Mouse (Mus musculus): Measurements from ENCODE around the gene Stk32c. TPM values are rescaled to one million over a fixed set of nuclear protein-coding genes. Genes with fewer than 3 reads are reported as not detected.
A peak's percentile ranks its signal among the peaks of the same experiment; 100 is the strongest.

The Stk32c gene
- polyA plus RNA-seq, 1 experiment from 2014 or later: 2.5 TPM

GRCm38 (mm10) chr7:139246931-139247880 is 34.1 kb upstream of the Stk32c start:
- Histone ChIP-seq H3K9me3 (replicated peaks) (no peaks in the 10 kb centered on the region), H3K27me3 (replicated peaks) (peaks cover 14% of the 10 kb centered on the region), H3K27ac (replicated peaks) (peak overlapping the region; percentile 68), H3K36me3 (no peaks in the 10 kb centered on the region), H3K9ac (replicated peaks) (peak overlapping the region; percentile 76), H3K4me3 (replicated peaks) (peak overlapping the region; percentile 71), H3K4me1 (peaks cover 54% of the 10 kb centered on the region), H3K4me2 (peak overlapping the region; percentile 98)
- 4% methylated on average over 38 of the region's 38 CpGs for WGBS
- ATAC-seq (ENCODE audit: low FRiP score): peak; percentile 40; the same call in 1 of the 2 replicates

GRCm38 (mm10) chr7:139246086-139246485 is 33.0 kb upstream of the Stk32c start:
- Histone ChIP-seq H3K4me2 (no peak overlapping the region), H3K27ac (replicated peaks) (no peak overlapping the region), H3K4me1 (peaks cover 44% of the 10 kb centered on the region), H3K36me3 (no peaks in the 10 kb centered on the region), H3K4me3 (replicated peaks) (no peak overlapping the region), H3K27me3 (replicated peaks) (peaks cover 14% of the 10 kb centered on the region), H3K9ac (replicated peaks) (no peak overlapping the region), H3K9me3 (replicated peaks) (no peaks in the 10 kb centered on the region)
- 75% methylated on average over 5 of the region's 5 CpGs for WGBS
- ATAC-seq (ENCODE audit: low FRiP score): no peak

- Histone ChIP-seq H3K27ac (replicated peaks) (no peak overlapping the region), H3K4me2 (no peak overlapping the region), H3K4me3 (replicated peaks) (no peak overlapping the region), H3K9ac (replicated peaks) (no peak overlapping the region), H3K36me3 (no peaks in the 10 kb centered on the region), H3K27me3 (replicated peaks) (0 out of 2 replicates have a peak, but pooled peaks cover 2% of the 10 kb centered on the region), H3K4me1 (peaks cover 10% of the 10 kb centered on the region), H3K9me3 (replicated peaks) (no peaks in the 10 kb centered on the region)
- ATAC-seq (ENCODE audit: low FRiP score): no peak
- WGBS: 83% methylated on average over 3 of the region's 3 CpGs
Observed at GRCm38 (mm10) chr7:139239432-139239831, 26.3 kb upstream of the Stk32c start.

- no peaks in the 10 kb centered on the region for H3K9me3 ChIP-seq (replicated peaks)
- H3K27me3 ChIP-seq (replicated peaks): no peaks in the 10 kb centered on the region
- H3K4me1 ChIP-seq: peaks cover 19% of the 10 kb centered on the region
- no peak overlapping the region for H3K4me2 ChIP-seq
- ATAC-seq (ENCODE audit: low FRiP score): no peak
- H3K4me3 ChIP-seq (replicated peaks): no peak overlapping the region
- WGBS: 85% methylated on average over 12 of the region's 12 CpGs
- no peak overlapping the region for H3K9ac ChIP-seq (replicated peaks)
- H3K36me3 ChIP-seq: no peaks in the 10 kb centered on the region
- no peak overlapping the region for H3K27ac ChIP-seq (replicated peaks)
Observed at GRCm38 (mm10) chr7:139235651-139236358, 22.7 kb upstream of the Stk32c start.

- H3K27ac ChIP-seq (replicated peaks): no peak overlapping the region
- peak overlapping the region; percentile 1; the same call in 1 of the 2 replicates for H3K9ac ChIP-seq (replicated peaks)
- peak; percentile 61 for ATAC-seq (ENCODE audit: low FRiP score)
- no peak overlapping the region for H3K4me3 ChIP-seq (replicated peaks)
- peaks cover 19% of the 10 kb centered on the region for H3K4me1 ChIP-seq
- no peaks in the 10 kb centered on the region for H3K27me3 ChIP-seq (replicated peaks)
- H3K4me2 ChIP-seq: peak overlapping the region; percentile 43
- 12% methylated on average over 18 of the region's 18 CpGs for WGBS
- no peaks in the 10 kb centered on the region for H3K36me3 ChIP-seq
- no peaks in the 10 kb centered on the region for H3K9me3 ChIP-seq (replicated peaks)
Observed at GRCm38 (mm10) chr7:139234426-139235188, 21.5 kb upstream of the Stk32c start.

- no peaks in the 10 kb centered on the region for H3K9me3 ChIP-seq (replicated peaks)
- WGBS: 3% methylated on average over 7 of the region's 7 CpGs
- peaks cover 19% of the 10 kb centered on the region for H3K4me1 ChIP-seq
- no peaks in the 10 kb centered on the region for H3K27me3 ChIP-seq (replicated peaks)
- H3K36me3 ChIP-seq: no peaks in the 10 kb centered on the region
- H3K4me2 ChIP-seq: no peak overlapping the region
- no peak overlapping the region for H3K4me3 ChIP-seq (replicated peaks)
- no peak overlapping the region for H3K9ac ChIP-seq (replicated peaks)
- no peak overlapping the region for H3K27ac ChIP-seq (replicated peaks)
- peak; percentile 88 for ATAC-seq (ENCODE audit: low FRiP score)
Observed at GRCm38 (mm10) chr7:139233714-139234113, 20.6 kb upstream of the Stk32c start.

- H3K4me3 ChIP-seq (replicated peaks): no peak overlapping the region
- ATAC-seq (ENCODE audit: low FRiP score): no peak
- H3K36me3 ChIP-seq: no peaks in the 10 kb centered on the region
- H3K9ac ChIP-seq (replicated peaks): no peak overlapping the region
- H3K27ac ChIP-seq (replicated peaks): no peak overlapping the region
- peaks cover 17% of the 10 kb centered on the region for H3K4me1 ChIP-seq
- H3K9me3 ChIP-seq (replicated peaks): no peaks in the 10 kb centered on the region
- H3K27me3 ChIP-seq (replicated peaks): no peaks in the 10 kb centered on the region
- no peak overlapping the region for H3K4me2 ChIP-seq
- WGBS: 77% methylated on average over 12 of the region's 12 CpGs
Observed at GRCm38 (mm10) chr7:139230241-139230640, 17.1 kb upstream of the Stk32c start.

GRCm38 (mm10) chr7:139229837-139230236 is 16.7 kb upstream of the Stk32c start:
- H3K4me3 ChIP-seq (replicated peaks): no peak overlapping the region
- H3K27me3 ChIP-seq (replicated peaks): no peaks in the 10 kb centered on the region
- H3K4me1 ChIP-seq: peaks cover 13% of the 10 kb centered on the region
- no peaks in the 10 kb centered on the region for H3K36me3 ChIP-seq
- no peak overlapping the region for H3K27ac ChIP-seq (replicated peaks)
- no peak for ATAC-seq (ENCODE audit: low FRiP score)
- 86% methylated on average over 5 of the region's 5 CpGs for WGBS
- no peak overlapping the region for H3K9ac ChIP-seq (replicated peaks)
- no peak overlapping the region for H3K4me2 ChIP-seq
- H3K9me3 ChIP-seq (replicated peaks): no peaks in the 10 kb centered on the region

GRCm38 (mm10) chr7:139228447-139229171 is 15.5 kb upstream of the Stk32c start:
- Histone ChIP-seq H3K9ac (replicated peaks) (no peak overlapping the region), H3K9me3 (replicated peaks) (no peaks in the 10 kb centered on the region), H3K4me3 (replicated peaks) (no peak overlapping the region), H3K36me3 (no peaks in the 10 kb centered on the region), H3K27me3 (replicated peaks) (no peaks in the 10 kb centered on the region), H3K27ac (replicated peaks) (no peak overlapping the region), H3K4me2 (no peak overlapping the region), H3K4me1 (0 out of 2 replicates have a peak, but pooled peaks cover 2% of the 10 kb centered on the region)
- ATAC-seq (ENCODE audit: low FRiP score): no peak
- WGBS: 81% methylated on average over 6 of the region's 6 CpGs

GRCm38 (mm10) chr7:139226416-139226815 is 13.3 kb upstream of the Stk32c start:
- Histone ChIP-seq H3K9ac (replicated peaks) (no peak overlapping the region), H3K36me3 (no peaks in the 10 kb centered on the region), H3K4me3 (replicated peaks) (no peak overlapping the region), H3K27ac (replicated peaks) (no peak overlapping the region), H3K9me3 (replicated peaks) (no peaks in the 10 kb centered on the region), H3K27me3 (replicated peaks) (no peaks in the 10 kb centered on the region), H3K4me1 (no peaks in the 10 kb centered on the region), H3K4me2 (no peak overlapping the region)
- no peak for ATAC-seq (ENCODE audit: low FRiP score)
- 90% methylated on average over 7 of the region's 7 CpGs for WGBS

- no peaks in the 10 kb centered on the region for H3K27me3 ChIP-seq (replicated peaks)
- H3K27ac ChIP-seq (replicated peaks): no peak overlapping the region
- 85% methylated on average over 8 of the region's 8 CpGs for WGBS
- H3K36me3 ChIP-seq: no peaks in the 10 kb centered on the region
- ATAC-seq (ENCODE audit: low FRiP score): no peak
- no peaks in the 10 kb centered on the region for H3K9me3 ChIP-seq (replicated peaks)
- no peak overlapping the region for H3K4me3 ChIP-seq (replicated peaks)
- no peak overlapping the region for H3K9ac ChIP-seq (replicated peaks)
- no peaks in the 10 kb centered on the region for H3K4me1 ChIP-seq
- no peak overlapping the region for H3K4me2 ChIP-seq
Observed at GRCm38 (mm10) chr7:139224725-139225124, 11.6 kb upstream of the Stk32c start.

Data from neural tube, embryonic 15.5 days (tissue).